Mouse (Mus musculus) midbrain, embryonic 14.5 days (tissue): ENCODE data around the gene Rbm8a. TPM values are rescaled to one million over a fixed set of nuclear protein-coding genes. Genes with fewer than 3 reads are reported as not detected.

Experiments used
- ATAC-seq: fragments of 200-750 bp; cut with Nextera tagmentation; 2 replicates; pipeline ENCODE4 v1.8.0; 2017; ENCODE audit warnings: moderate number of reproducible peaks, moderate library complexity; ENCODE audit not compliant: low FRiP score, low TSS enrichment
- DNase-seq: peaks from one replicate; pipeline ENCODE4 v3.0.0-alpha.2; 2015
- H3K27ac ChIP-seq: fragments of 300-500 bp; sonication (generic); replicated peaks from 2 replicates; pipeline ENCODE4 v1.5.1; 2014; ENCODE audit warnings: mild to moderate bottlenecking, low read depth, low read length, moderate library complexity
- H3K27me3 ChIP-seq: fragments of 300-500 bp; sonication (generic); 2 replicates; pipeline ENCODE4 v1.6.1; 2014; ENCODE audit warnings: low read length, control low read depth, mixed read lengths; ENCODE audit not compliant: control insufficient read depth, insufficient read depth
- H3K36me3 ChIP-seq: fragments of 300-500 bp; sonication (generic); 2 replicates; pipeline ENCODE4 v1.6.1; 2014; ENCODE audit warnings: low read length, control low read depth; ENCODE audit not compliant: control insufficient read depth, insufficient read depth
- H3K4me1 ChIP-seq: fragments of 300-500 bp; sonication (generic); 2 replicates; pipeline ENCODE4 v1.6.1; 2014; ENCODE audit warnings: mild to moderate bottlenecking, antibody characterized with exemption, low read length, control low read depth; ENCODE audit not compliant: control insufficient read depth, insufficient read depth
- H3K4me2 ChIP-seq: fragments of 300-500 bp; sonication (generic); 2 replicates; pipeline ENCODE4 v1.6.1; 2014; ENCODE audit warnings: mild to moderate bottlenecking, low read length, moderate library complexity
- H3K4me3 ChIP-seq: fragments of 300-500 bp; sonication (generic); replicated peaks from 2 replicates; pipeline ENCODE4 v1.5.1; 2014; ENCODE audit warnings: low read depth, low read length
- H3K9ac ChIP-seq: fragments of 300-500 bp; sonication (generic); replicated peaks from 2 replicates; pipeline ENCODE4 v1.6.1; 2014; ENCODE audit warnings: mild to moderate bottlenecking, low read length, moderate library complexity
- H3K9me3 ChIP-seq: fragments of 300-500 bp; sonication (generic); 2 replicates; pipeline ENCODE4 v1.6.1; 2016; ENCODE audit warnings: low read length, control low read depth, mixed read lengths; ENCODE audit not compliant: control insufficient read depth
- WGBS: fragments of 180-500 bp; shearing (Covaris S2); extraction: QIAGEN DNeasy Blood & Tissue Kit; methylation state at CpG from one replicate; pipeline ENCODE4 v1.1.7; 2014; 5-methylcytosine and 5-hydroxymethylcytosine counted together
- polyA plus RNA-seq: library from polyadenylated mRNA; unstranded; fragments of >200 nt; fragmentation: Nextera tagmentation; extraction: Ambion mirVana; gene quantifications from 2 replicates; pipeline ENCODE4 v1.2.1, GENCODE M21; 2014

Rbm8a gene
- polyA plus RNA-seq, 1 experiment from 2014 or later = 125 TPM

GRCm38 (mm10) chr3:96634015-96634414, 4.3 kb downstream of the Rbm8a start:
- ATAC-seq = no peak
- no peak overlapping the region for H3K27ac ChIP-seq

GRCm38 (mm10) chr3:96634928-96635879, 5.5 kb downstream of the Rbm8a start, which contains the start of the genes Pex11b and Gm42957:
Gene Pex11b (plus strand): TSS chr3:96635376.
Gene Gm42957 (plus strand): TSS chr3:96635474.
- 2% methylated on average over 60 of the region's 60 CpGs for WGBS
- peaks cover 44% of the 10 kb centered on the region for H3K36me3 ChIP-seq

More at GRCm38 (mm10) chr3:96634015-96634414, 4.3 kb downstream of the Rbm8a start:
- H3K9ac ChIP-seq = no peak overlapping the region
- H3K4me1 ChIP-seq = peaks cover 23% of the 10 kb centered on the region
- peaks cover 35% of the 10 kb centered on the region for H3K36me3 ChIP-seq
- WGBS = 79% methylated on average over 1 of the region's 1 CpGs
- DNase-seq = no peak
- H3K9me3 ChIP-seq = no peaks in the 10 kb centered on the region
- H3K27me3 ChIP-seq = no peaks in the 10 kb centered on the region
- no peak overlapping the region for H3K4me2 ChIP-seq
- H3K4me3 ChIP-seq = no peak overlapping the region

GRCm38 (mm10) chr3:96635906-96636305, 6.2 kb downstream of the Rbm8a start:
- H3K9me3 ChIP-seq = no peaks in the 10 kb centered on the region
- ATAC-seq (no peak), DNase-seq (no peak)
- peak overlapping the region; percentile 85 for H3K4me3 ChIP-seq
- peak overlapping the region; percentile 97 for H3K9ac ChIP-seq
- peak overlapping the region; percentile 79 for H3K4me2 ChIP-seq
- 11% methylated on average over 15 of the region's 15 CpGs for WGBS
- peak overlapping the region; percentile 89 for H3K27ac ChIP-seq
- peaks cover 46% of the 10 kb centered on the region for H3K36me3 ChIP-seq
- no peaks in the 10 kb centered on the region for H3K27me3 ChIP-seq
- peaks cover 14% of the 10 kb centered on the region for H3K4me1 ChIP-seq

More at GRCm38 (mm10) chr3:96634928-96635879, 5.5 kb downstream of the Rbm8a start, which contains the start of the genes Pex11b and Gm42957:
- peaks cover 19% of the 10 kb centered on the region for H3K4me1 ChIP-seq
- no peaks in the 10 kb centered on the region for H3K27me3 ChIP-seq
- peak within 1 kb of the TSS; percentile 85 for H3K4me3 ChIP-seq
- H3K27ac ChIP-seq = peak within 1 kb of the TSS; percentile 89
- ATAC-seq = peak; percentile 86
- peak within 1 kb of the TSS; percentile 97 for H3K9ac ChIP-seq
- H3K4me2 ChIP-seq = peak within 1 kb of the TSS; percentile 79
- no peaks in the 10 kb centered on the region for H3K9me3 ChIP-seq
- peak; percentile 88 for DNase-seq

GRCm38 (mm10) chr3:96636448-96636847, 6.7 kb downstream of the Rbm8a start:
- peaks cover 11% of the 10 kb centered on the region; the same call in 1 of the 2 replicates for H3K4me1 ChIP-seq
- ATAC-seq (no peak), DNase-seq (no peak)
- H3K9ac ChIP-seq = peak overlapping the region; percentile 97; the same call in 1 of the 2 replicates
- 70% methylated on average over 11 of the region's 11 CpGs for WGBS
- H3K27ac ChIP-seq = no peak overlapping the region
- H3K36me3 ChIP-seq = peaks cover 42% of the 10 kb centered on the region
- H3K4me3 ChIP-seq = peak overlapping the region; percentile 85
- H3K4me2 ChIP-seq = peak overlapping the region; percentile 79
- H3K27me3 ChIP-seq = no peaks in the 10 kb centered on the region
- H3K9me3 ChIP-seq = no peaks in the 10 kb centered on the region

- WGBS = 67% methylated on average over 1 of the region's 1 CpGs
- ATAC-seq (no peak), DNase-seq (peak; percentile 59)
- H3K4me3 ChIP-seq = no peak overlapping the region
- H3K27ac ChIP-seq = no peak overlapping the region
- H3K36me3 ChIP-seq = peaks cover 37% of the 10 kb centered on the region
- no peak overlapping the region for H3K4me2 ChIP-seq
- no peak overlapping the region for H3K9ac ChIP-seq
- H3K9me3 ChIP-seq = no peaks in the 10 kb centered on the region
- H3K4me1 ChIP-seq = peaks cover 11% of the 10 kb centered on the region; the same call in 1 of the 2 replicates
- no peaks in the 10 kb centered on the region for H3K27me3 ChIP-seq
These were observed 9.5 kb downstream of the Rbm8a start for GRCm38 (mm10) chr3:96639219-96639618.

- Histone ChIP-seq H3K9me3 (no peaks in the 10 kb centered on the region), H3K27ac (no peak within 1 kb of the TSS), H3K4me3 (no peak within 1 kb of the TSS), H3K36me3 (peaks cover 28% of the 10 kb centered on the region), H3K9ac (no peak within 1 kb of the TSS), H3K4me2 (no peak within 1 kb of the TSS), H3K27me3 (no peaks in the 10 kb centered on the region), H3K4me1 (no peaks in the 10 kb centered on the region)
- ATAC-seq (no peak), DNase-seq (peak; percentile 60)
- WGBS = 65% methylated on average over 7 of the region's 7 CpGs
These were observed 15.4 kb downstream of the Rbm8a start, which contains the start of gene Itga10 for GRCm38 (mm10) chr3:96645018-96645649. Gene Itga10 (plus strand): TSS chr3:96645584.

GRCm38 (mm10) chr3:96647365-96647764, 17.6 kb downstream of the Rbm8a start:
- H3K9ac ChIP-seq = no peak overlapping the region

GRCm38 (mm10) chr3:96660901-96661300, 31.2 kb downstream of the Rbm8a start:
- no peaks in the 10 kb centered on the region for H3K36me3 ChIP-seq
- H3K27ac ChIP-seq = no peak overlapping the region
- no peaks in the 10 kb centered on the region for H3K9me3 ChIP-seq
- DNase-seq (no peak), ATAC-seq (no peak)
- WGBS = 93% methylated on average over 2 of the region's 2 CpGs
- no peak overlapping the region for H3K9ac ChIP-seq
- H3K4me2 ChIP-seq = no peak overlapping the region
- no peaks in the 10 kb centered on the region; the same call in 1 of the 2 replicates for H3K4me1 ChIP-seq
- no peak overlapping the region for H3K4me3 ChIP-seq
- no peaks in the 10 kb centered on the region for H3K27me3 ChIP-seq

More at GRCm38 (mm10) chr3:96647365-96647764, 17.6 kb downstream of the Rbm8a start:
- DNase-seq = no peak
- 79% methylated on average over 3 of the region's 3 CpGs for WGBS
- H3K36me3 ChIP-seq = peaks cover 21% of the 10 kb centered on the region
- no peak overlapping the region for H3K4me2 ChIP-seq
- no peaks in the 10 kb centered on the region for H3K27me3 ChIP-seq
- H3K27ac ChIP-seq = no peak overlapping the region
- H3K4me1 ChIP-seq = no peaks in the 10 kb centered on the region
- ATAC-seq = no peak
- no peaks in the 10 kb centered on the region for H3K9me3 ChIP-seq
- H3K4me3 ChIP-seq = no peak overlapping the region
